7 mouse cellular contexts compared by ENCODE assay signal in genomic region chr6:83412854-83413401, GRCm38 (mm10). TPM values are rescaled to one million over a fixed set of nuclear protein-coding genes. Genes with fewer than 3 reads are reported as not detected.
DNase-seq lines count a peak whose midpoint lies in the region; ATAC-seq lines count a peak whose summit lies in the region.

No protein-coding gene starts in this region.

- ATAC-seq in forebrain, embryonic 11.5 days (replicated peaks; ENCODE audit: low FRiP score): 0 out of 2 replicates have a peak, but pooled peaks have one; percentile 24
- ATAC-seq in midbrain, embryonic 16.5 days: peak; percentile 37
- ATAC-seq in erythroblast, adult 5-6 weeks (replicated peaks; ENCODE audit: low FRiP score, poor library complexity, severe bottlenecking): no peak

- H3K9ac ChIP-seq in forebrain, embryonic 11.5 days (ENCODE audit: low read length): no peak overlapping the region
- H3K9ac ChIP-seq in midbrain, embryonic 16.5 days (ENCODE audit: low read depth, low read length): no peak overlapping the region

- peaks cover 10% of the 10 kb centered on the region for H3K4me1 ChIP-seq in forebrain, embryonic 11.5 days (replicated peaks; ENCODE audit: control insufficient read depth, insufficient read depth, low read length)
- peaks cover 40% of the 10 kb centered on the region for H3K4me1 ChIP-seq in midbrain, embryonic 16.5 days (ENCODE audit: control insufficient read depth, insufficient read depth, low read length)

- H3K9me3 ChIP-seq in forebrain, embryonic 11.5 days (ENCODE audit: control insufficient read depth, low read length): no peaks in the 10 kb centered on the region
- no peaks in the 10 kb centered on the region for H3K9me3 ChIP-seq in midbrain, embryonic 16.5 days (replicated peaks; ENCODE audit: control insufficient read depth, low read length, poor library complexity, severe bottlenecking)

- no peak overlapping the region for H3K4me3 ChIP-seq in forebrain, embryonic 11.5 days (ENCODE audit: low read depth, low read length)
- no peak overlapping the region for H3K4me3 ChIP-seq in midbrain, embryonic 16.5 days (ENCODE audit: low read depth, low read length)

- whole genome bisulfite sequencing in forebrain, embryonic 11.5 days: 64% methylated on average over 5 of the region's 5 CpGs
- 34% methylated on average over 5 of the region's 5 CpGs for WGBS in midbrain, embryonic 16.5 days

- H3K36me3 ChIP-seq in forebrain, embryonic 11.5 days (ENCODE audit: control insufficient read depth, insufficient read depth, low read length): no peaks in the 10 kb centered on the region; the same call in 1 of the 2 replicates
- no peaks in the 10 kb centered on the region for H3K36me3 ChIP-seq in midbrain, embryonic 16.5 days (ENCODE audit: control insufficient read depth, insufficient read depth, low read length)

- DNase-seq in thymus, postnatal 14 days: peak; percentile 38
- DNase-seq in thymus, adult 18-20 months: no peak
- DNase-seq in forebrain, embryonic 11.5 days (ENCODE audit: low spot score): no peak
- peak; percentile 80 for DNase-seq in kidney, adult 9 months
- no peak for DNase-seq in right cerebral cortex, adult 18-20 months

- peak overlapping the region; percentile 25; the same call in 1 of the 2 replicates for H3K27ac ChIP-seq in forebrain, embryonic 11.5 days (ENCODE audit: low read depth, low read length)
- H3K27ac ChIP-seq in midbrain, embryonic 16.5 days (ENCODE audit: low read length): no peak overlapping the region; the same call in 1 of the 2 replicates

- H3K27me3 ChIP-seq in forebrain, embryonic 11.5 days (ENCODE audit: control insufficient read depth, insufficient read depth, low read length): no peaks in the 10 kb centered on the region
- H3K27me3 ChIP-seq in midbrain, embryonic 16.5 days (ENCODE audit: control insufficient read depth, insufficient read depth, low read depth, low read length): no peaks in the 10 kb centered on the region

- H3K4me2 ChIP-seq in forebrain, embryonic 11.5 days (ENCODE audit: low read depth, low read length, severe bottlenecking): no peak overlapping the region
- no peak overlapping the region for H3K4me2 ChIP-seq in midbrain, embryonic 16.5 days (ENCODE audit: low read length)

RNA-seq across cellular contexts. Expression of gene Tet3, which starts 46.0 kb away (rescaled TPM):
- 49.9 and 56.0 TPM in 2 replicates for polyA plus RNA-seq in forebrain, embryonic 11.5 days (2014; fragmentation: Nextera tagmentation; extraction: Ambion mirVana)
- 51.9 and 53.2 TPM in 2 replicates for polyA plus RNA-seq in midbrain, embryonic 16.5 days (2015; fragmentation: Nextera tagmentation; extraction: Ambion mirVana)
- total RNA-seq in erythroblast, adult 5-6 weeks (2015; ENCODE audit: low replicate concordance): 29.6 and 35.1 TPM in 2 replicates
- total RNA-seq in erythroblast, adult 5-6 weeks (2017; ENCODE audit: low replicate concordance): 24.9 and 25.5 TPM in 2 replicates

Comparison
In these comparisons a context has a peak if more than half of its experiments do, and no peak if none do; other contexts are left out.
1. DNase-seq: peak in thymus, postnatal 14 days (single experiment) and kidney, adult 9 months (single experiment); none in thymus, adult 18-20 months (0 of 2), forebrain, embryonic 11.5 days (single experiment) and right cerebral cortex, adult 18-20 months (single experiment).